Mouse (Mus musculus): ENCODE measurements around the gene Slc8a3. TPM values are rescaled to one million over a fixed set of nuclear protein-coding genes. Genes with fewer than 3 reads are reported as not detected.

The Slc8a3 gene
- total and polyA plus RNA-seq, 3 experiments: 0.11 TPM; not detected in 2

DNA sequence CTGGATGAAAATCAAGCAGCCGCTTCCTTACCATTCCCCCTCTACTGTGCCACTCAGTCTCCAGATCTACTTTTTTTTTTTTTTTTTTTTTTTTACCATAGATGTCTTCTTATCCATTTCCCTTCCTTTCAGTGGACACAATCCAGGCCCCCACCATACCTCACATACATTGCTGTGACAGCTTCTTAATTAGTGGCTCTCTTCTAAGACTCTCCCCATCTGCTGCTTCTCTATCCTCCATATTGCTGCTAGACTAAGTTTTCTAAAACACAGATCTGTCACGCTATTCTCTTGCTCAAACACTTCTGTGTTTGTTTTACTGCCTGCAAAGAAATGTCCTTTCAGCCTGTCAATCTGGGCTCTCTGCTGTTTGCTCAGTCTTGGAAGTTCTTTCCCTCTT lies 54.9 kb downstream of the Slc8a3 start:
- no peaks in the 10 kb centered on the region for H3K79me2 ChIP-seq (replicated peaks; ENCODE audit: control insufficient read depth, extremely low read depth, insufficient read depth, poor library complexity, severe bottlenecking)
- no peak overlapping the region for H3K27ac ChIP-seq (ENCODE audit: insufficient read depth, low read depth)
- no peak overlapping the region for H3K4me3 ChIP-seq (replicated peaks in 1 of 3; ENCODE audit: low read depth in 2 of 3, low read length in 2 of 3, poor library complexity in 1 of 3)
- in situ Hi-C loops (cut with MboI; ENCODE audit: low pct_ligation_motif_present, low pct_unique_long_range_greater_than_20kb, low sequenced_read_pairs): no loop called here
- no peak overlapping the region for H3K4me2 ChIP-seq (ENCODE audit: insufficient read depth, low read depth, poor library complexity, severe bottlenecking)
- H3K27me3 ChIP-seq (replicated peaks): peaks cover 67% of the 10 kb centered on the region
- DNase-seq (ENCODE audit: extremely low read depth): no peak
- no peaks in the 10 kb centered on the region for H3K36me3 ChIP-seq (replicated peaks in 1 of 2; ENCODE audit: control insufficient read depth in 1 of 2, insufficient read depth in 1 of 2, low read length in 1 of 2)
- H3K9me3 ChIP-seq (replicated peaks; ENCODE audit: low read length): no peaks in the 10 kb centered on the region
- no peaks in the 10 kb centered on the region for H3K4me1 ChIP-seq (ENCODE audit: control insufficient read depth in 1 of 2, insufficient read depth in 2 of 2)
- H3K9ac ChIP-seq (ENCODE audit: insufficient read depth, low read depth): no peak overlapping the region
- TF ChIP-seq UBTF (IDR thresholded peaks at IDR 0.05; ENCODE audit: low read depth, low read length) (no peak), TBP (conservative IDR thresholded peaks at IDR 0.05; ENCODE audit: low read depth, low read length) (no peak), RCOR1 (conservative IDR thresholded peaks at IDR 0.05; ENCODE audit: low read depth, low read length) (no peak), BHLHE40 (IDR thresholded peaks at IDR 0.05; ENCODE audit: low read depth, low read length) (no peak), EP300 (IDR thresholded peaks at IDR 0.05; ENCODE audit: low read length) (no peak), NELFE (IDR thresholded peaks at IDR 0.05; ENCODE audit: low read depth, low read length) (no peak)
- dilution Hi-C loops (cut with MboI; ENCODE audit: extremely low pct_ligation_motif_present, extremely low pct_unique_long_range_greater_than_20kb, low sequenced_read_pairs): no loop called here

- Histone ChIP-seq H3K79me2 (replicated peaks; ENCODE audit: control insufficient read depth, extremely low read depth, insufficient read depth, poor library complexity, severe bottlenecking) (no peaks in the 10 kb centered on the region), H3K4me3 (replicated peaks in 1 of 3; ENCODE audit: low read depth in 2 of 3, low read length in 2 of 3, poor library complexity in 1 of 3) (no peak overlapping the region), H3K27ac (ENCODE audit: insufficient read depth, low read depth) (no peak overlapping the region), H3K4me1 (ENCODE audit: control insufficient read depth in 1 of 2, insufficient read depth in 2 of 2) (no peaks in the 10 kb centered on the region), H3K9me3 (replicated peaks; ENCODE audit: low read length) (no peaks in the 10 kb centered on the region), H3K9ac (ENCODE audit: insufficient read depth, low read depth) (no peak overlapping the region), H3K4me2 (ENCODE audit: insufficient read depth, low read depth, poor library complexity, severe bottlenecking) (no peak overlapping the region), H3K27me3 (replicated peaks) (peaks cover 62% of the 10 kb centered on the region), H3K36me3 (replicated peaks in 1 of 2; ENCODE audit: control insufficient read depth in 1 of 2, insufficient read depth in 1 of 2, low read length in 1 of 2) (no peaks in the 10 kb centered on the region)
- no peak for DNase-seq (ENCODE audit: extremely low read depth)
- dilution Hi-C loops (cut with MboI; ENCODE audit: extremely low pct_ligation_motif_present, extremely low pct_unique_long_range_greater_than_20kb, low sequenced_read_pairs) (no loop called here), in situ Hi-C loops (cut with MboI; ENCODE audit: low pct_ligation_motif_present, low pct_unique_long_range_greater_than_20kb, low sequenced_read_pairs) (no loop called here)
- TF ChIP-seq TBP (conservative IDR thresholded peaks at IDR 0.05; ENCODE audit: low read depth, low read length): no peak
Observed at GRCm38 (mm10) chr12:81274616-81275015, 58.4 kb downstream of the Slc8a3 start.

GRCm38 (mm10) chr12:81273333-81273732 lies 59.6 kb downstream of the Slc8a3 start:
- TF ChIP-seq TBP (conservative IDR thresholded peaks at IDR 0.05; ENCODE audit: low read depth, low read length): no peak
- no peak for TF ChIP-seq JUND (conservative IDR thresholded peaks at IDR 0.05; ENCODE audit: low read depth, low read length)
- no peak for TF ChIP-seq NELFE (IDR thresholded peaks at IDR 0.05; ENCODE audit: low read depth, low read length)
- TF ChIP-seq MAX (IDR thresholded peaks at IDR 0.05; ENCODE audit: low read length): no peak
- TF ChIP-seq ZMIZ1 (IDR thresholded peaks at IDR 0.05; ENCODE audit: low read depth, low read length): no peak
- no peak for TF ChIP-seq ETS1 (conservative IDR thresholded peaks at IDR 0.05; ENCODE audit: low read depth, low read length)
- TF ChIP-seq TCF12 (IDR thresholded peaks at IDR 0.05; ENCODE audit: low read depth, low read length): no peak
- no peak for TF ChIP-seq CHD2 (IDR thresholded peaks at IDR 0.05; ENCODE audit: low read length)
- TF ChIP-seq UBTF (IDR thresholded peaks at IDR 0.05; ENCODE audit: low read depth, low read length): no peak
- dilution Hi-C loops (cut with MboI; ENCODE audit: extremely low pct_ligation_motif_present, extremely low pct_unique_long_range_greater_than_20kb, low sequenced_read_pairs): no loop called here
- H3K27ac ChIP-seq (ENCODE audit: insufficient read depth, low read depth): no peak overlapping the region
- H3K27me3 ChIP-seq (replicated peaks): peaks cover 59% of the 10 kb centered on the region
- H3K4me3 ChIP-seq (replicated peaks in 1 of 3; ENCODE audit: low read depth in 2 of 3, low read length in 2 of 3, poor library complexity in 1 of 3): no peak overlapping the region
- no peak for DNase-seq (ENCODE audit: extremely low read depth)
- H3K4me2 ChIP-seq (ENCODE audit: insufficient read depth, low read depth, poor library complexity, severe bottlenecking): no peak overlapping the region
- no peaks in the 10 kb centered on the region for H3K79me2 ChIP-seq (replicated peaks; ENCODE audit: control insufficient read depth, extremely low read depth, insufficient read depth, poor library complexity, severe bottlenecking)
- in situ Hi-C loops (cut with MboI; ENCODE audit: low pct_ligation_motif_present, low pct_unique_long_range_greater_than_20kb, low sequenced_read_pairs): no loop called here
- no peaks in the 10 kb centered on the region for H3K36me3 ChIP-seq (replicated peaks in 1 of 2; ENCODE audit: control insufficient read depth in 1 of 2, insufficient read depth in 1 of 2, low read length in 1 of 2)
- H3K9me3 ChIP-seq (replicated peaks; ENCODE audit: low read length): no peaks in the 10 kb centered on the region
- no peak overlapping the region for H3K9ac ChIP-seq (ENCODE audit: insufficient read depth, low read depth)
- H3K4me1 ChIP-seq (ENCODE audit: control insufficient read depth in 1 of 2, insufficient read depth in 2 of 2): no peaks in the 10 kb centered on the region
